Mouse (Mus musculus): ENCODE data around the gene Trib3.

- TF ChIP-seq CTCF (conservative IDR thresholded peaks at IDR 0.05; ENCODE audit: low read length) (no peak), NANOG (IDR thresholded peaks at IDR 0.05; ENCODE audit: borderline replicate concordance, low read length) (no peak), POU5F1 (IDR thresholded peaks at IDR 0.05; ENCODE audit: borderline replicate concordance, low read length) (no peak)
Observed at GRCm38 (mm10) chr2:152303781-152304180, 40.1 kb downstream of the Trib3 start.
